Mouse (Mus musculus) MEL (cell line): ENCODE measurements around the gene Ccdc91. TPM values are rescaled to one million over a fixed set of nuclear protein-coding genes. Genes with fewer than 3 reads are reported as not detected.

Experiments
- DNase-seq: peaks from one replicate; pipeline ENCODE4 v3.0.0; 2011; ENCODE audit warnings: low read depth, low spot score
- H3K27ac ChIP-seq: 2 replicates; pipeline ENCODE4 v1.5.1; 2012; ENCODE audit warnings: low read depth, mild to moderate bottlenecking, control low read depth, low read length, moderate library complexity; ENCODE audit not compliant: control insufficient read depth
- H3K27me3 ChIP-seq, 2 experiments: fragments of 150-350 bp in 1 of 2; sonication (generic) in 1 of 2; 2 replicates each; pipeline ENCODE4 v1.6.1; 2012; ENCODE audit warnings: low read length in 2 of 2, mild to moderate bottlenecking in 2 of 2, improper control_type of control experiment in 1 of 2, moderate library complexity in 1 of 2; ENCODE audit not compliant: insufficient read depth in 2 of 2, control insufficient read depth in 1 of 2
- H3K36me3 ChIP-seq, 2 experiments: 2 replicates each; pipeline ENCODE4 v1.6.1; 2012 to 2014; ENCODE audit warnings: low read length in 2 of 2, improper control_type of control experiment in 1 of 2, inconsistent platforms in 1 of 2, mild to moderate bottlenecking in 1 of 2; ENCODE audit not compliant: insufficient read depth in 2 of 2, control insufficient read depth in 1 of 2
- H3K4me1 ChIP-seq, 2 experiments: fragments of 150-350 bp in 1 of 2; sonication (generic) in 1 of 2; 2 replicates each; pipeline ENCODE4 v1.6.1; 2012; ENCODE audit warnings: low read length in 2 of 2, improper control_type of control experiment in 1 of 2, mild to moderate bottlenecking in 1 of 2; ENCODE audit not compliant: insufficient read depth in 2 of 2, control insufficient read depth in 1 of 2
- H3K4me3 ChIP-seq, 2 experiments: fragments of 150-350 bp in 1 of 2; sonication (generic) in 1 of 2; 2 replicates each; pipeline ENCODE4 v1.5.1; 2012; ENCODE audit warnings: low read depth in 2 of 2, low read length in 2 of 2, mild to moderate bottlenecking in 2 of 2, moderate library complexity in 2 of 2, control low read depth in 1 of 2, improper control_type of control experiment in 1 of 2; ENCODE audit not compliant: control insufficient read depth in 1 of 2, insufficient read depth in 1 of 2
- H3K79me2 ChIP-seq: 2 replicates; pipeline ENCODE4 v1.6.1; 2012; ENCODE audit warnings: mild to moderate bottlenecking, low read length, moderate library complexity; ENCODE audit not compliant: control insufficient read depth, poor library complexity, insufficient read depth
- H3K9ac ChIP-seq: 2 replicates; pipeline ENCODE4 v1.6.1; 2012; ENCODE audit warnings: low read depth, mild to moderate bottlenecking, control low read depth, low read length, moderate library complexity; ENCODE audit not compliant: control insufficient read depth, poor library complexity, severe bottlenecking
- H3K9me3 ChIP-seq: fragments of 150-350 bp; sonication (generic); replicated peaks from 2 replicates; pipeline ENCODE4 v1.6.1; 2012; ENCODE audit warnings: mild to moderate bottlenecking, low read length, improper control_type of control experiment, moderate library complexity; ENCODE audit not compliant: insufficient read depth
- BHLHE40 ChIP-seq: IDR thresholded peaks from 2 replicates; pipeline ENCODE4 v1.6.1; 2012; ENCODE audit warnings: low read depth, mild to moderate bottlenecking, inconsistent platforms, low read length, improper control_type of control experiment, borderline replicate concordance
- CTCF ChIP-seq, 3 experiments: IDR thresholded peaks in 2 of 3; conservative IDR thresholded peaks in 1 of 3; 2 replicates each; pipeline ENCODE4 v1.5.1; 2011 to 2012; ENCODE audit warnings: low read length in 3 of 3, low read depth in 2 of 3, mild to moderate bottlenecking in 2 of 3, improper control_type of control experiment in 1 of 3, inconsistent platforms in 1 of 3, mixed read lengths in 1 of 3, moderate library complexity in 1 of 3; ENCODE audit not compliant: control insufficient read depth in 1 of 3, insufficient read depth in 1 of 3, poor library complexity in 1 of 3, severe bottlenecking in 1 of 3
- ELF1 ChIP-seq: IDR thresholded peaks from 2 replicates; pipeline ENCODE4 v1.6.1; 2014; ENCODE audit warnings: low read depth, mild to moderate bottlenecking, inconsistent platforms, low read length, improper control_type of control experiment, moderate library complexity
- EP300 ChIP-seq, 2 experiments: IDR thresholded peaks; 2 replicates each; pipeline ENCODE4 v1.6.1; 2011; ENCODE audit warnings: improper control_type of control experiment in 2 of 2, low read length in 2 of 2, low read depth in 1 of 2, mild to moderate bottlenecking in 1 of 2
- GABPA ChIP-seq: IDR thresholded peaks from 2 replicates; pipeline ENCODE4 v1.6.1; 2012; ENCODE audit warnings: low read depth, mild to moderate bottlenecking, inconsistent platforms, low read length, improper control_type of control experiment, moderate library complexity
- KAT2A ChIP-seq: conservative IDR thresholded peaks from 2 replicates; pipeline ENCODE4 v1.6.1; 2012; ENCODE audit warnings: low read depth, low read length, improper control_type of control experiment, inconsistent platforms
- MAFK ChIP-seq: IDR thresholded peaks from 2 replicates; pipeline ENCODE4 v1.6.1; 2011; ENCODE audit warnings: low read depth, mild to moderate bottlenecking, low read length, improper control_type of control experiment, borderline replicate concordance
- NELFE ChIP-seq: IDR thresholded peaks from 2 replicates; pipeline ENCODE4 v1.6.1; 2011; ENCODE audit warnings: low read depth, low read length, improper control_type of control experiment
- NRF1 ChIP-seq: IDR thresholded peaks from 2 replicates; pipeline ENCODE4 v1.6.1; 2014; ENCODE audit warnings: low read depth, mild to moderate bottlenecking, inconsistent platforms, low read length, improper control_type of control experiment, moderate library complexity; ENCODE audit not compliant: poor library complexity, insufficient read depth, severe bottlenecking
- POLR2A ChIP-seq, 2 experiments: IDR thresholded peaks; 2 replicates each; pipeline ENCODE4 v1.6.1; 2011 to 2012; ENCODE audit warnings: low read length in 2 of 2, mild to moderate bottlenecking in 2 of 2, control low read depth in 1 of 2, improper control_type of control experiment in 1 of 2, low read depth in 1 of 2, moderate library complexity in 1 of 2; ENCODE audit not compliant: control insufficient read depth in 1 of 2, insufficient read depth in 1 of 2, poor library complexity in 1 of 2
- RAD21 ChIP-seq: IDR thresholded peaks from 2 replicates; pipeline ENCODE4 v1.6.1; 2011; ENCODE audit warnings: mild to moderate bottlenecking, low read depth, low read length, improper control_type of control experiment
- SMC3 ChIP-seq: IDR thresholded peaks from 2 replicates; pipeline ENCODE4 v1.6.1; 2011; ENCODE audit warnings: low read depth, low read length, improper control_type of control experiment
- ZC3H11A ChIP-seq: IDR thresholded peaks from 2 replicates; pipeline ENCODE4 v1.6.1; 2012; ENCODE audit warnings: low read depth, mild to moderate bottlenecking, inconsistent platforms, low read length, improper control_type of control experiment
- polyA plus RNA-seq, 2 experiments: library from polyadenylated mRNA; stranded (reverse) in 1 of 2; unstranded in 1 of 2; fragments of >175 nt in 1 of 2; fragments of >200 nt in 1 of 2; gene quantifications; 2 replicates each; pipeline versions ENCODE4 v1.2.1 to v1.2.4; 2012; ENCODE audit warnings: low replicate concordance in 2 of 2, low read depth in 1 of 2; ENCODE audit not compliant: insufficient read length in 2 of 2, insufficient read depth in 1 of 2, missing spikeins in 1 of 2
- total RNA-seq: library from RNA; depleted of rRNA; stranded (reverse); fragments of 300-350 nt; gene quantifications from 2 replicates; pipeline ENCODE4 v1.2.3, GENCODE M21; 2012

Ccdc91 gene
- total and polyA plus RNA-seq, 3 experiments = not detected

DNA sequence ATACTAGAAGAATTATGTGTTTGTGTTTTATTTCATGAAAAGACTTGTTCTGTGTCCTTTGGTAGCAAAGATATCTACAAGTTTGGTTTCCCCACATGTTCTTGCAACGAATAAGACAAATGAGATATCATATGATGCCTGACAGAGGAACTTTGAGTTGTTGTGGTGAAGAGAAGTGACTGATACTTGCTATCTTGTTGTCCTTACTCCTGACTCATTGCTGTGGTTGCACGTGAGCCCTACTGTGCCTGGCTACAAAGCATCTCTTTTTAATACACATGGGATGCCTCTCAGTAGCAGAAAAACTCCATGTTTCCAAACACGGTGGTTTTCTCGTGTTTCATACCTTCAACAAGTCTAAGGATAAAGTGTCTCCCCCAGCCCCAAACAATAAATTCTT lies 186.2 kb downstream of the Ccdc91 start:
- Histone ChIP-seq H3K36me3 (no peaks in the 10 kb centered on the region), H3K4me3 (no peak overlapping the region), H3K79me2 (no peaks in the 10 kb centered on the region), H3K9ac (no peak overlapping the region), H3K27ac (no peak overlapping the region), H3K27me3 (no peaks in the 10 kb centered on the region), H3K4me1 (no peaks in the 10 kb centered on the region), H3K9me3 (no peaks in the 10 kb centered on the region)
- peak; percentile 10 for DNase-seq
- TF ChIP-seq NELFE (no peak), EP300 (IDR thresholded peaks at IDR 0.05; ENCODE audit: low read depth in 1 of 2, low read length in 2 of 2) (peak in 1 of 2 experiments; percentile 19; a peak in 1 of 4 replicates), BHLHE40 (peak; percentile 89)

DNA sequence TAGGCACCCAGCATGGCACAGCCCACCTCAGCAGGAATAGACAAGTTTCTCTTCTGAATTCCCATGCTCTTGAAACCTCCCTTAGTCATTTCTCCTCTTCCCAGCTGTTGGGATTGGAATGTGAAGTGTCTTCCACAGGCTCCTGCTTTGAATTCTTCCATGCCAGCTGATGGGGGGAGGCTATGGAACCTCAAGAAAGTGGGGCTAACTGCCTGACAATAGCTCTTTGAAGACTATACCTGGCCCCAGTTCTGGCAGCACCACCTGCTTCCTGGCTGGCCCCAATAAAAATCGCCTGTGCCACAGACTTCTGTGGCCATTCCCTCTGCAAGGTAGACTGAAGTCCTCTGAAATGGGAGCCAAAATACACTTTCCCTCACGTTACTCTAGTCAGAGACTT lies 187.0 kb downstream of the Ccdc91 start:
- Histone ChIP-seq H3K4me3 (no peak overlapping the region), H3K27me3 (no peaks in the 10 kb centered on the region), H3K9me3 (no peaks in the 10 kb centered on the region), H3K27ac (no peak overlapping the region), H3K36me3 (no peaks in the 10 kb centered on the region), H3K4me1 (no peaks in the 10 kb centered on the region), H3K79me2 (no peaks in the 10 kb centered on the region), H3K9ac (no peak overlapping the region)
- TF ChIP-seq POLR2A (IDR thresholded peaks at IDR 0.05; ENCODE audit: control insufficient read depth in 1 of 2, insufficient read depth in 1 of 2, low read depth in 1 of 2, low read length in 2 of 2, poor library complexity in 1 of 2) (no peak), ELF1 (no peak), MAFK (no peak), ZC3H11A (no peak), GABPA (no peak), KAT2A (no peak)
- no peak for DNase-seq

DNA sequence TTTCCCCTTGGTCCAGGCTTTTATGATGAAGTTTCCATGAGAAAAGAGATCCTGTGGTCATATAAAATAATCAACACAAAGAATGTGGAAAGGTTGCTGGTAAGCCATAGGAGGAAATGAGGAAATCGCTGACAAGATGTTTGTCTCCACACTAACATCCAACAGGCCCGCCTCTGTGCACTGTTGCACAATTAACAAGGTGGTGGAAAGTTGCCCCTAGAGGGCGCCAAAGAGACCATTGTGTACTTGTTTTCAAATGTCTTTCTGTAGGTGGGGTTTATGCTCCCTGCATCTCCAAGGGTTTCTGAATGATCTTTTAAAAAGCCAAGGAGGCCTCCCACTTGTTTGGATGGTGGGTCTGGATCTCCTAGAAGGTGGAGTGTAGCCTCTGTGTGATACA lies 188.7 kb downstream of the Ccdc91 start:
- no peaks in the 10 kb centered on the region for H3K4me1 ChIP-seq
- no peaks in the 10 kb centered on the region for H3K36me3 ChIP-seq
- H3K27me3 ChIP-seq = no peaks in the 10 kb centered on the region
- no peaks in the 10 kb centered on the region for H3K9me3 ChIP-seq
- no peak overlapping the region for H3K27ac ChIP-seq
- no peak overlapping the region for H3K4me3 ChIP-seq
- peak; percentile 44 for DNase-seq
- H3K79me2 ChIP-seq = no peaks in the 10 kb centered on the region
- peak; percentile 40 to 56 (median 52) for TF ChIP-seq CTCF (IDR thresholded peaks at IDR 0.05 in 2 of 3, conservative IDR thresholded peaks at IDR 0.05 in 1 of 3; ENCODE audit: control insufficient read depth in 1 of 3, insufficient read depth in 1 of 3, low read depth in 2 of 3, low read length in 3 of 3, poor library complexity in 1 of 3, severe bottlenecking in 1 of 3)
- no peak for TF ChIP-seq NRF1
- TF ChIP-seq SMC3 = peak; percentile 44
- peak; percentile 16 for TF ChIP-seq RAD21
- H3K9ac ChIP-seq = no peak overlapping the region
